Mouse (Mus musculus) olfactory bulb, adult 2 months (tissue): ENCODE results near the gene Gm49387.

ENCODE experiments used
- CTCF ChIP-seq: fragments of 200-500 bp; IDR thresholded peaks from 2 replicates; pipeline ENCODE4 v1.5.1; 2012; ENCODE audit warnings: low read depth, mild to moderate bottlenecking, low read length, moderate library complexity; ENCODE audit not compliant: insufficient read depth
- POLR2A ChIP-seq: fragments of 200-500 bp; IDR thresholded peaks from 2 replicates; pipeline ENCODE4 v1.6.1; 2012; ENCODE audit warnings: mild to moderate bottlenecking, low read depth, low read length, moderate library complexity; ENCODE audit not compliant: insufficient read depth

DNA sequence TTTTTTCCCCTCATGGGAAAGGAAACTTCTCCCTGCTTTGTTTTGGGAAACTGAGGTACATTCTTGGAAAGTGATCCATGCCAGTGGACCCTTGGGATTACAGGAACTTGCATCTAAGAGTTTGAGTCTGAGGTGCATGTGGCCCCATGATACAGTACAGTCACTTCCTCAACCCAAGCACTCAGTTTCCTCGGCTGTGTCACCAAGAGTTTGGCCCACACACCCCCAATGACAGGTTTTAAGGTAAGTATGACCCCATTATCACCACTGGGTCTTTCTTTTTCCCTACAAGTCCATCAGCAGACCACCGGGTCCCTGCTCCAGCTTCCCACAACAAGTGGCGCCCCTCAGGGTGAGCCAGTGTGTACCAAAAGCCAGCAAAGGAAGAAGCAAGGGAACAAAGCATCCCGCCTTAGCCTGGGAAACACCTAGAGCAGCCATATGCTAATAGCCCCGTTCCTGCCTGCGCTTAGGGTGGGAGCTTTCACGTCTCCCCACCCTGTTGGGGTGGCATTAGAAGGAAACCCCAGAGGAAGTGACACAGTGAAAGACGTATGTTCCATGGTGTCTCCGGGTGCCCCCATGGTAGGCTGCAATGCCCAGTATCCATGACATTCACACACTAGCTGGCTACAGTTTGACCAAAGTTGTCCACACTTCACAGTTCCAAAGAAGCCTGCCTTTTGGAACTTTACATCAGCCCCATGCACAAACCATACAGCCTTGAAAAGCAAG, 84.0 kb downstream of the Gm49387 start:
- TF ChIP-seq POLR2A (no peak), CTCF (no peak)
